Mouse (Mus musculus) liver, adult 2 months (tissue): ENCODE results near the gene Zfp830. TPM values are rescaled to one million over a fixed set of nuclear protein-coding genes. Genes with fewer than 3 reads are reported as not detected.

Experiments used
- DNase-seq: peaks from one replicate; pipeline ENCODE4 v3.0.0-alpha.2; 2011; ENCODE audit warnings: low read depth, low spot score; ENCODE audit errors: extremely low read depth
- H3K27ac ChIP-seq: fragments of 200-500 bp; replicated peaks from 2 replicates; pipeline ENCODE4 v1.5.1; 2012; ENCODE audit warnings: low read depth, mild to moderate bottlenecking, control low read depth, inconsistent platforms, low read length; ENCODE audit not compliant: insufficient read depth
- H3K27me3 ChIP-seq: fragments of 200-500 bp; 2 replicates; pipeline ENCODE4 v1.6.1; 2012; ENCODE audit warnings: mild to moderate bottlenecking, moderate library complexity, low read length, inconsistent platforms; ENCODE audit not compliant: control insufficient read depth, insufficient read depth
- H3K36me3 ChIP-seq: fragments of 200-500 bp; 2 replicates; pipeline ENCODE4 v1.6.1; 2012; ENCODE audit warnings: low read length, inconsistent platforms; ENCODE audit not compliant: control insufficient read depth, insufficient read depth
- H3K4me1 ChIP-seq: fragments of 200-500 bp; 2 replicates; pipeline ENCODE4 v1.6.1; 2011; ENCODE audit warnings: low read length; ENCODE audit not compliant: control insufficient read depth, insufficient read depth
- H3K4me3 ChIP-seq: fragments of 200-500 bp; 2 replicates; pipeline ENCODE4 v1.5.1; 2011; ENCODE audit warnings: low read depth, mild to moderate bottlenecking, control low read depth, low read length, moderate library complexity; ENCODE audit not compliant: insufficient read depth
- H3K79me2 ChIP-seq: fragments of 200-500 bp; 2 replicates; pipeline ENCODE4 v1.6.1; 2012; ENCODE audit warnings: inconsistent platforms, mild to moderate bottlenecking, low read length, moderate library complexity; ENCODE audit not compliant: control insufficient read depth, insufficient read depth
- H3K9ac ChIP-seq: fragments of 200-500 bp; 2 replicates; pipeline ENCODE4 v1.6.1; 2012; ENCODE audit warnings: low read depth, mild to moderate bottlenecking, control low read depth, inconsistent platforms, low read length
- CTCF ChIP-seq: fragments of 200-500 bp; IDR thresholded peaks from 2 replicates; pipeline ENCODE4 v1.5.1; 2011; ENCODE audit warnings: low read depth, low read length, control low read depth
- POLR2A ChIP-seq: fragments of 200-500 bp; IDR thresholded peaks from 2 replicates; pipeline ENCODE4 v1.6.1; 2011; ENCODE audit warnings: low read length, control low read depth; ENCODE audit not compliant: insufficient read depth; ENCODE audit errors: extremely low read depth
- WGBS: fragments of 180-500 bp; shearing (Covaris S2); methylation state at CpG from one replicate; pipeline ENCODE4 v1.1.7; 2018; 5-methylcytosine and 5-hydroxymethylcytosine counted together
- polyA plus RNA-seq: library from polyadenylated mRNA; depleted of rRNA; stranded (reverse); fragments of >200 nt; gene quantifications from 2 replicates; pipeline ENCODE4 v1.2.3, GENCODE M21; 2012; rRNA removed
- total RNA-seq: library from RNA; depleted of rRNA; stranded (reverse); fragments of >200 nt; gene quantifications from 2 replicates; pipeline ENCODE4 v1.2.3, GENCODE M21; 2014; rRNA removed

Gene Zfp830
- total and polyA plus RNA-seq, 2 experiments = 4.3 to 9.1 TPM

- no peak for DNase-seq
- H3K79me2 ChIP-seq = no peaks in the 10 kb centered on the region
- no peak overlapping the region for H3K27ac ChIP-seq
- no peak for TF ChIP-seq POLR2A
- no peak for TF ChIP-seq CTCF
- H3K27me3 ChIP-seq = no peaks in the 10 kb centered on the region
- H3K36me3 ChIP-seq = peaks cover 66% of the 10 kb centered on the region
- no peaks in the 10 kb centered on the region for H3K4me1 ChIP-seq
- WGBS = 77% methylated on average over 3 of the region's 3 CpGs
- no peak overlapping the region for H3K9ac ChIP-seq
- H3K4me3 ChIP-seq = no peak overlapping the region
Observed at GRCm38 (mm10) chr11:82807370-82807769, 43.2 kb downstream of the Zfp830 start.

GRCm38 (mm10) chr11:82808485-82808884, 44.3 kb downstream of the Zfp830 start:
- H3K27me3 ChIP-seq = no peaks in the 10 kb centered on the region
- TF ChIP-seq CTCF = no peak
- no peak for TF ChIP-seq POLR2A
- peaks cover 59% of the 10 kb centered on the region for H3K36me3 ChIP-seq
- H3K4me1 ChIP-seq = no peaks in the 10 kb centered on the region
- H3K79me2 ChIP-seq = no peaks in the 10 kb centered on the region
- 82% methylated on average over 5 of the region's 5 CpGs for WGBS
- DNase-seq = no peak
- H3K4me3 ChIP-seq = no peak overlapping the region
- H3K9ac ChIP-seq = no peak overlapping the region
- H3K27ac ChIP-seq = no peak overlapping the region

Other genes starting within 250 kb of the Zfp830 start
- 0.87 and 1.2 TPM in 2 replicates for gene Cct6b, start within 50 bp of the Zfp830 start, total RNA-seq
- gene Cct6b, start within 50 bp of the Zfp830 start, polyA plus RNA-seq = 0.07 and 0.16 TPM in 2 replicates
- 15.4 TPM in 2 replicates for gene Lig3, start 16.8 kb downstream of the Zfp830 start, total RNA-seq
- 6.1 and 8.0 TPM in 2 replicates for gene Lig3, start 16.8 kb downstream of the Zfp830 start, polyA plus RNA-seq
- gene Rffl, start 106.9 kb downstream of the Zfp830 start, total RNA-seq = 10.6 and 12.5 TPM in 2 replicates
- gene Rffl, start 106.9 kb downstream of the Zfp830 start, polyA plus RNA-seq = 11.7 and 12.7 TPM in 2 replicates
- gene Rad51d, start 126.3 kb downstream of the Zfp830 start, total RNA-seq = 4.0 and 5.0 TPM in 2 replicates
- gene Rad51d, start 126.3 kb downstream of the Zfp830 start, polyA plus RNA-seq = 8.1 and 9.0 TPM in 2 replicates
- gene Fndc8, start 127.8 kb downstream of the Zfp830 start, total RNA-seq = 0.20 TPM in 1 of 2 replicates, not detected in the other
- gene Fndc8, start 127.8 kb downstream of the Zfp830 start, polyA plus RNA-seq = not detected in 2 replicates
- gene Nle1, start 144.1 kb downstream of the Zfp830 start, total RNA-seq = 2.3 and 2.6 TPM in 2 replicates
- 11.0 and 15.6 TPM in 2 replicates for gene Nle1, start 144.1 kb downstream of the Zfp830 start, polyA plus RNA-seq
- gene Unc45b, start 146.2 kb downstream of the Zfp830 start, total RNA-seq = 0.46 and 0.81 TPM in 2 replicates
- gene Unc45b, start 146.2 kb downstream of the Zfp830 start, polyA plus RNA-seq = 0.32 TPM in 2 replicates
- gene Slfn5, start 187.0 kb downstream of the Zfp830 start, total RNA-seq = 9.5 and 12.0 TPM in 2 replicates
- gene Slfn5, start 187.0 kb downstream of the Zfp830 start, polyA plus RNA-seq = 0.83 and 1.3 TPM in 2 replicates
- 2.7 and 3.1 TPM in 2 replicates for gene Slfn9, start 227.5 kb downstream of the Zfp830 start, total RNA-seq
- 0.20 and 0.25 TPM in 2 replicates for gene Slfn9, start 227.5 kb downstream of the Zfp830 start, polyA plus RNA-seq